Mouse (Mus musculus) cerebellum, postnatal 36 days (tissue): ENCODE data around the gene Dcdc2c.

Experiments
- DNase-seq, 2 experiments: peaks; one replicate each; pipeline ENCODE4 v3.0.0; 2021 to 2022; ENCODE audit warnings: mixed read lengths in 2 of 2

The Dcdc2c gene

GRCm38 (mm10) chr12:28552299-28552698, at the start of gene Dcdc2c:
TSS of gene Dcdc2c (minus strand) at chr12:28552399.
- DNase-seq: no peak

- no peak for DNase-seq
Measured at GRCm38 (mm10) chr12:28598526-28598991, 46.4 kb upstream of the Dcdc2c start.

DNA sequence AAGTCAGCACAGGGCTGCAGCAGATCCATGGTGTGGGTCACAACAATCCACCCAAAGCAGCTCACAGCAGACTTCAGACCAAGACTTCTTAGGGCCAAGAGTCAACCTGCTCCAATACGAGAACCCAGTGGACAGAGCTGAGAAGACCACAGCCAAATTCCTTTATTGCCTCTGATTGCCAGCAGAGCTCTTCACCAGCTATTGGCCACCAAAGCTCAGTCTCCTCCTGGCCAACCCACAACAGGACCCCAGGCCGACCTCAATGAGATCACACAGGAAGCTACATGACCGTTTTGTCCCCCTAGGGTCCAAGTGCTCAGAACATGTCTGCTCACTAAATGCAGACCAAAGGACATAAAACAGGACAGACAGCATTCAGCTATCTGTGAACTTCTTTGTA, 45.9 kb upstream of the Dcdc2c start:
- no peak for DNase-seq

GRCm38 (mm10) chr12:28597699-28598098, 45.5 kb upstream of the Dcdc2c start:
- DNase-seq: no peak

GRCm38 (mm10) chr12:28596851-28597250, 44.7 kb upstream of the Dcdc2c start:
- no peak for DNase-seq

DNA sequence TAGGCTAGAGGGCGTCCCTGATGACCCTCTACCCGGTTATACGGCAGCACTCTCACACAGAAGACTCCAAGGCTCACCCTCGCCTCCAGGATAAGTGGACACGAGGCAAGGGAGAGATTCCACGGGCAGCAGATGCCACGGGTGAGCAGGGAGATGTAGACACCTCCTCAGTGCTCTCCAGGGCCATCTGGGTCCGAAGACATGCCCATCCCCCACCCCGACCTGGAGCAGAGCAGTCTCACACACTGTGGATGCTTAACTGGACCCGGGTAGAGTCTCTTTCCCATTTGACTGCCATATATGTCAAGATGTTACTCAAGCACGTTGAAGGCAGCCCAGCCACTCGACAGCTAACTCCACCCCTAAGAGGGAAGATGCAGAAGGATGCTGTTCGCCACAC, 38.2 kb upstream of the Dcdc2c start:
- peak in 1 of 2 experiments; percentile 25 for DNase-seq

DNA sequence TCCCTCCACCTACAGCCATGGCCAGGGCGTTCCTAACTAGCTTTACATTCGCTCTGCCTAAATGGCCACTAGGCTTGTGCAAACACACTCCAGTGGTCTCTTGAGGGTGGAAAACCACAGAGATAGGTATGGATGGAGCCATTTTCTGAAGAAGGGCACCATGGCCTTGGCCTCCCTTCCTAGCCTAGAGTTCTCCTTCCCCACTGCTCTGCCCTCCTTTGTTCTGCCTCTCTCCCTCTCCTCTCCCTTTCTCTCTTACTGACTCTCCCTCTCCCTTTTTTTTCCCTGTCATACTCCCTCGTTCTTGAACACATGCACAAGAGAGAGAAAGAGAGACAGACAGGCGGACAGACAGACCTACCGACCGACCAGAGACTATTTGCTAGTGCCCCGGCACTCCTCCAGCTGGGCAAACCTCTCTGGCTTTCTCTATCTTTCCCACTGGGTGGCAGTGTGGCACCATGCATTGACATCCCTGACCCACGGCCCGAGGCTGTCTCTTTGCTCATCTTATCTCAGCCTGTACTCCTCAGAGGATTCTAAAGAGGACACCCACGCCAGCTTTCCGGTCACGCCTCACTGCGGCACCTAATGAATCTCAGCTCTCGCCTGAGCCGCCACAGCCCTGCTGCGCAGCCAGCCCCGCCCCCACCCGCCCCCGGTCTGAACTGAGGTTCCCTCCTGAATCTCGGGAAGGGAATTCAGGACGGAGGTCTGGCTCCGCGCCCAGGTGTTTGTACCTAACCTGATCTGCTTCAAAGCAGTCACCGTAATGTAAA, 37.1 kb upstream of the Dcdc2c start:
- DNase-seq: peak; percentile 90 to 94

- no peak for DNase-seq
Measured at GRCm38 (mm10) chr12:28587949-28588348, 35.8 kb upstream of the Dcdc2c start.

- DNase-seq: no peak
Measured at GRCm38 (mm10) chr12:28584036-28584435, 31.8 kb upstream of the Dcdc2c start.

DNA sequence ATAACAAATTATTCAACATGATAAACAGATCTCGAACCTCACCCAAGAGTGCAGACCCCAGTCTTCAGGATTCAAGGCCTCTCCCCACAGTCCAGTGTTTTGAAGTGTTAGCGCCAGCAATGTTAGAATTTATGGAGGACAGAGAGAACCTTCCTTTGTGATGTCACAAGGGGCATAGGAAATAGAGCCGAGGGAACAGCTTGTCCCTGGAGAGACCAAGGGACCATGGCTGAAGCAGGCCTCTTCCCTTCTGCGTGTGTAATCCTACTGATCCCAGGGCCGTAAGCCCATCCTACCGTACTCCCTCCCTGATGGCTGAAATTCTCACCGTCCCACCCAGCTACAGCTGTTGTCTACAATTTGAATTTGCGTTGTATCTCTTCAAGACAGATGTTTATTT, 30.2 kb upstream of the Dcdc2c start, which contains the start of gene Allc:
Gene Allc, minus strand, starts transcription at position 101 of the 400 bp plus-strand sequence.
- DNase-seq: no peak

- no peak for DNase-seq
Measured at GRCm38 (mm10) chr12:28579132-28579531, 26.9 kb upstream of the Dcdc2c start.

GRCm38 (mm10) chr12:28578147-28578546, 25.9 kb upstream of the Dcdc2c start:
- no peak for DNase-seq

DNA sequence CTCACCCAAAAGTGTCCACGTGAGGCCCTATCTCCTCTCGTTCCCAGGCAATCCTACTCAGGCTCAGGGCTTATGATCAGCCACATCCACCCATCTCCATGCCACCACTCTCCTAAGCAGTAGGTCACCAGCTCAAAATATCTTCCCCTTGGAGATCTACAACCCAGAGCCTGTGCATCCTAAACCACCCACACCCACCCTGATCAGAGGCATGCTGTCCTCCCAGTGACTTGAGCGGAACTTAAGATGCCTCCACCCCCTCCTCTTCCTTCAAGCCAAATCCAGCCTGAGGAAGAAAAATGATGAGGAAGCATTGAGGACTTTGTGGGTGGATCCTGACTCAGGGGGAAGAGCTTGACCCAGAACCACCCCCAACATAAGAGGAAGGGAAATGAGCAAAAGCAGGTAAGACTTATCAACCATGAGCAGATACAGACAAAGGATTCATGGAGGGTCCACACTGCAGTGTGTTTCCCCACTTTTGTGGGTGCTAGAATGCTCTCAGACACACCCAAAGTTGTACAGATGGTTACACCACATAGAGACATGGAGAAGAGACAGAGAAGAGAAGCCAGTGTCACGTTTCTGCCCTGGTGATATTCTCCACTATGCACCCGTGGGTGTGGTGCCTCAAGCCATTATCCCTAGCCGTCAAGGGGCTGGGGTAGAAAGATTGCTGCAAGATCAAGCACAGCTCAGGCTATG, 23.3 kb upstream of the Dcdc2c start:
- no peak for DNase-seq

DNA sequence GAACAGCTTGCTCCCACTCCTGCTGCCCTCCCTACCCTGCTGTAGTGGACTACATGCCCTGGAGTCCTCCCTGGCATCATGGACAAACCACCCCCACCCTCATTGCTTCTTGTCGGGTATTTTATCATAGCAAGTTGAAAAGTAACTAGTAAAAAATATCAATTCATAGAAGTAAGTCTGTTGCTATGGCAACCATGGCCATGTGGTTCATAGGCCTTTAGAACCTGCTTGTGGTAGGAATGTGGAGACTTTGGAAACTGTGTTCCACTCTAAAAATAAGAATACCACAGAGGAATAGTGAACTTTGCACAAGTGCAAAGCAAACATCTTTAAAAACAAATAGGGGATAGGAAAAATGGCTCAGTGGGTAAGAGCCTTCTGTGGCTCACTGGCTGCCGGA, 20.0 kb upstream of the Dcdc2c start:
- no peak for DNase-seq

DNA sequence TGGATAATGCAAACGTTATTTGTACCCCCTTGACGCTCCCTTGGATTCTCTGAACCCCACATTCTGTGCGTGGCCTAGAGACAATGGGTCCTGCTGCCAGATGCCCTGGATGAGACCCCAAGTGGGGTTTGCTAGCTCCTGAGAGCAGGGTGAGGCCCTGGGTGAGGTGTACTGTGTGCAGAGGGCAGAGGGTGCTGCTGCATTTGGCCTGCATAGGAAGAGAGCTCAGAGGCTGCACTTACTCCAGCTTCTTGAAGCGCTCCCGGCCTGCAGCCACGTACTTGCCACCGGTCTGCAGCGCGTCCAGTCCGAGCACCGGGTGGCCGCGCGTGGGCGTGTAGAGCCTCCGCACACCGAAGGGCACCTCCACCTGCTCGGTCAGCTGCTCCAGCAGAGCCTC, 424 bp downstream of the Dcdc2c start:
- DNase-seq: no peak

- DNase-seq: no peak
Measured at GRCm38 (mm10) chr12:28548887-28549286, 3.3 kb downstream of the Dcdc2c start.

- DNase-seq: no peak
Measured at GRCm38 (mm10) chr12:28514264-28514775, 37.9 kb downstream of the Dcdc2c start.

DNA sequence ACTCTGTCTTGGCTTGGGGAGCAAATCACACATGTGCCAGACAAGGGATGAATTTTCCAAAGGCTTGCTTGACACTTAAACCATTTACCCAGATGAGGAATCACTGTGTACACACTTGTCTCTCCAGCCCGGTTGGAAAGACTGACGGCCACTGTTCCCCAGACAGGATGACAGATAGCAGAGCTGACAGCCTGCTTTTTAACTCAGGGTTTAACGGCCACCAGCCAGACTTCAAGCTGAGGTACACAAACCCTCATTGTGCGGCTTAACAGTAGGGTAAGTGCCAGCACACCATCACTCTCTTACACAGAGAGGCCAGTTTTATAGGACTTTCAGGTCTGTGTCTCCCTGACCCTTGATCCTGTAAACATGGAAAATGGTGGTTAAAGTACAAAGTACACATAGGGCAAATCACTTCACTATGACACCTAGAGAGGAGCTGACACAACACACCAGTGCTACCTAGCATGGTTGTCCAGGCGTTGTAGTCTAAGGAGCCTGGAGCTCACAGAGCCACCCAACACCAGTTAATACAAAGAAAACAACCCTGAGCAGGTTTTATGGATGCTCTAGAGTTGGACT, 42.4 kb downstream of the Dcdc2c start:
- no peak for DNase-seq

DNA sequence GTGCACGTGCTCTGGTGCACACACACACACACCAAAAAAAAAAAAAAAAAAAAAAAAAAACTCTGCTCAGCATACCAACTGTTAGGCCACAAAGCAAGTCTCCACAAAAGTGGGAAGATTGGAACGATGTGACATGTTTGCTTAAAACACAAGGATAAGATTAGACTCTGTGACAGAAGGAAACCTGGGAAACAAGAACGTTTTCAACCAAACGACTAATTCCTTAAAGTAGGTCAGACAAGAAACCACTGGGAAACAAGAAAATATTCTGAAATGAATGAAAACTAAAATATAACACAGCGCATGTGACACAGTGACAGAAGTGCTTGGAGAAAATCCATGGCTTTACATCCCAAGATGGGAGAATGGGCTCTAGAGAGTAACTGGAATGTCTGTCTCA, 57.9 kb downstream of the Dcdc2c start:
- DNase-seq: no peak

DNA sequence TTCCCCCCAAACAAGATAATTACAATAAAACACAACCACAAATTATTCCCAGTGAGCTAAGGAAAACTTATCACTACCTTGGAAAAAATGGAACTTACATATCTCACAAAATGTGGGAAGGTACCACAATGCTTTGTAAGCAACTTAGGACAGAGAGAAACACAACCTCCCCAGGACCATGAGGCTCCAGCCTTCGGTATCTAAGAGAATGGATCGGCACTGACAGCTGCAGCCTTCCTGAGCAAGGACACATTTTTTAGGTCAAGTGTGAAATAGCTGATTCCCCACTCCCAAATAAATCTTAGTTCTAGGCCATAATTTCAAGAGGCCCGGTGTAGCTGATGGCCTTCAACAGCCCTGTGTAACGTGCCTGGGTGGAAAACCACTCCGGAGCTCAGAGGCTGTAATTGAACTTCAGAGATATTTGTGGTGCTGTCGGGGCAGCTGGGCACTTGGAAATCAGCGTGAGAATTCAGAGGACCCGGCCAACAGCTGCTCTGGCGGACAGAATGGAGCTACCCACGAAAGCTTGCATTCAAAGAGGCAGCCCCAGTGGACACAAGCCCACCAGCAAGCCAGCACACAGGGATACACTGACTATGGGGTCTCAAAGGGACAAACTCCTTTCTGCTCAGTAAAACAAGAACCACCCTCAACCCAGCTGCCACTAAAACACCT, 69.6 kb downstream of the Dcdc2c start:
- no peak for DNase-seq

GRCm38 (mm10) chr12:28460951-28461431, 91.2 kb downstream of the Dcdc2c start:
- DNase-seq: no peak

- no peak for DNase-seq
Measured at GRCm38 (mm10) chr12:28460523-28460922, 91.7 kb downstream of the Dcdc2c start.

DNA sequence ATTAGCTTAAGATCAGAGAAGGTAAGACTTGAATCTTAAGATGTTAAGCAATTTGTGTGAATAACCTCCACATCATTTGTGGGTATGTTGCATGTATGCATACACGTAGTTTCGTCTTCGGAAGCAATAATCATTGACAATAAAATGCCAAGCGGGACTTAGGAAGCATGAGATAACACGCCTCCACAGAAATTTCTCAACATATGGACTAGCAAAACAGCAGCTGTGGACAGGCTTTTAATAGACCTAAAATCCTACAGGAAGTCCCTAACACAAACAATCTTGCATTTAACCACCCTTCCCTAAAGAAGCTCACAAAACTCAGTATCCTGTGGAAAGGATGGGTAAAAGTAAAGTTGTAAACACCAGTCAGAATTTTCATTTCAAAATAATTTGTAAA, 93.4 kb downstream of the Dcdc2c start:
- no peak for DNase-seq
